Mouse (Mus musculus) liver, adult 2 months (tissue): ENCODE results near the gene Olfr267. TPM values are rescaled to one million over a fixed set of nuclear protein-coding genes. Genes with fewer than 3 reads are reported as not detected.

ENCODE experiments used
- DNase-seq: peaks from one replicate; pipeline ENCODE4 v3.0.0-alpha.2; 2011; ENCODE audit warnings: low read depth, low spot score; ENCODE audit errors: extremely low read depth
- H3K27ac ChIP-seq: fragments of 200-500 bp; replicated peaks from 2 replicates; pipeline ENCODE4 v1.5.1; 2012; ENCODE audit warnings: low read depth, mild to moderate bottlenecking, control low read depth, inconsistent platforms, low read length; ENCODE audit not compliant: insufficient read depth
- H3K27me3 ChIP-seq: fragments of 200-500 bp; 2 replicates; pipeline ENCODE4 v1.6.1; 2012; ENCODE audit warnings: mild to moderate bottlenecking, moderate library complexity, low read length, inconsistent platforms; ENCODE audit not compliant: control insufficient read depth, insufficient read depth
- H3K36me3 ChIP-seq: fragments of 200-500 bp; 2 replicates; pipeline ENCODE4 v1.6.1; 2012; ENCODE audit warnings: low read length, inconsistent platforms; ENCODE audit not compliant: control insufficient read depth, insufficient read depth
- H3K4me1 ChIP-seq: fragments of 200-500 bp; 2 replicates; pipeline ENCODE4 v1.6.1; 2011; ENCODE audit warnings: low read length; ENCODE audit not compliant: control insufficient read depth, insufficient read depth
- H3K4me3 ChIP-seq: fragments of 200-500 bp; 2 replicates; pipeline ENCODE4 v1.5.1; 2011; ENCODE audit warnings: low read depth, mild to moderate bottlenecking, control low read depth, low read length, moderate library complexity; ENCODE audit not compliant: insufficient read depth
- H3K79me2 ChIP-seq: fragments of 200-500 bp; 2 replicates; pipeline ENCODE4 v1.6.1; 2012; ENCODE audit warnings: inconsistent platforms, mild to moderate bottlenecking, low read length, moderate library complexity; ENCODE audit not compliant: control insufficient read depth, insufficient read depth
- H3K9ac ChIP-seq: fragments of 200-500 bp; 2 replicates; pipeline ENCODE4 v1.6.1; 2012; ENCODE audit warnings: low read depth, mild to moderate bottlenecking, control low read depth, inconsistent platforms, low read length
- CTCF ChIP-seq: fragments of 200-500 bp; IDR thresholded peaks from 2 replicates; pipeline ENCODE4 v1.5.1; 2011; ENCODE audit warnings: low read depth, low read length, control low read depth
- POLR2A ChIP-seq: fragments of 200-500 bp; IDR thresholded peaks from 2 replicates; pipeline ENCODE4 v1.6.1; 2011; ENCODE audit warnings: low read length, control low read depth; ENCODE audit not compliant: insufficient read depth; ENCODE audit errors: extremely low read depth
- WGBS: fragments of 180-500 bp; shearing (Covaris S2); methylation state at CpG from one replicate; pipeline ENCODE4 v1.1.7; 2018; 5-methylcytosine and 5-hydroxymethylcytosine counted together
- polyA plus RNA-seq: library from polyadenylated mRNA; depleted of rRNA; stranded (reverse); fragments of >200 nt; gene quantifications from 2 replicates; pipeline ENCODE4 v1.2.3, GENCODE M21; 2012; rRNA removed
- total RNA-seq: library from RNA; depleted of rRNA; stranded (reverse); fragments of >200 nt; gene quantifications from 2 replicates; pipeline ENCODE4 v1.2.3, GENCODE M21; 2014; rRNA removed

Olfr267 gene
- total and polyA plus RNA-seq, 2 experiments, result not detected

- Histone ChIP-seq H3K4me3 (no peak overlapping the region), H3K9ac (no peak overlapping the region), H3K79me2 (no peaks in the 10 kb centered on the region), H3K36me3 (no peaks in the 10 kb centered on the region), H3K27ac (no peak overlapping the region), H3K27me3 (no peaks in the 10 kb centered on the region), H3K4me1 (no peaks in the 10 kb centered on the region)
- 64% methylated on average over 10 of the region's 10 CpGs for WGBS
- TF ChIP-seq POLR2A (no peak), CTCF (no peak)
- peak; percentile 6 for DNase-seq
Measured at GRCm38 (mm10) chr4:58749101-58749500, 38.4 kb downstream of the Olfr267 start.

- H3K27me3 ChIP-seq, result no peaks in the 10 kb centered on the region
- H3K9ac ChIP-seq, result no peak overlapping the region
- H3K36me3 ChIP-seq, result no peaks in the 10 kb centered on the region
- 57% methylated on average over 7 of the region's 7 CpGs for WGBS
- no peak overlapping the region for H3K4me3 ChIP-seq
- DNase-seq, result no peak
- H3K79me2 ChIP-seq, result no peaks in the 10 kb centered on the region
- no peak overlapping the region for H3K27ac ChIP-seq
- TF ChIP-seq CTCF (no peak), POLR2A (no peak)
- H3K4me1 ChIP-seq, result no peaks in the 10 kb centered on the region
Measured at GRCm38 (mm10) chr4:58745583-58746222, 41.8 kb downstream of the Olfr267 start.

GRCm38 (mm10) chr4:58736867-58737633, 50.5 kb downstream of the Olfr267 start:
- H3K36me3 ChIP-seq, result no peaks in the 10 kb centered on the region
- H3K9ac ChIP-seq, result no peak overlapping the region
- no peak for DNase-seq
- no peak overlapping the region for H3K27ac ChIP-seq
- 82% methylated on average over 18 of the region's 18 CpGs for WGBS
- no peaks in the 10 kb centered on the region for H3K27me3 ChIP-seq
- TF ChIP-seq POLR2A, result no peak
- no peak for TF ChIP-seq CTCF
- H3K4me3 ChIP-seq, result no peak overlapping the region
- H3K79me2 ChIP-seq, result no peaks in the 10 kb centered on the region
- H3K4me1 ChIP-seq, result no peaks in the 10 kb centered on the region

Other genes with a start within 250 kb of the Olfr267 start
- 0.83 and 0.94 TPM in 2 replicates for gene Lpar1, start 233.8 kb downstream of the Olfr267 start, total RNA-seq
- gene Lpar1, start 233.8 kb downstream of the Olfr267 start, polyA plus RNA-seq, result 0.63 and 0.89 TPM in 2 replicates
- gene Ecpas, start 125.0 kb upstream of the Olfr267 start, total RNA-seq, result 53.3 and 56.9 TPM in 2 replicates
- gene Ecpas, start 125.0 kb upstream of the Olfr267 start, polyA plus RNA-seq, result 10.8 and 12.2 TPM in 2 replicates
- gene Zkscan16, start 155.9 kb upstream of the Olfr267 start, total RNA-seq, result not detected in 2 replicates
- not detected in 2 replicates for gene Zkscan16, start 155.9 kb upstream of the Olfr267 start, polyA plus RNA-seq
- gene Ptgr1, start 199.4 kb upstream of the Olfr267 start, total RNA-seq, result 3.2 and 4.1 TPM in 2 replicates
- gene Ptgr1, start 199.4 kb upstream of the Olfr267 start, polyA plus RNA-seq, result 0.76 and 1.4 TPM in 2 replicates
- gene Dnajc25, start 207.3 kb upstream of the Olfr267 start, total RNA-seq, result 10.8 and 11.8 TPM in 2 replicates
- gene Dnajc25, start 207.3 kb upstream of the Olfr267 start, polyA plus RNA-seq, result 7.5 and 7.9 TPM in 2 replicates
- 0.60 TPM in 1 of 2 replicates, not detected in the other for gene Gm20503, start 215.5 kb upstream of the Olfr267 start, total RNA-seq
- not detected in 2 replicates for gene Gm20503, start 215.5 kb upstream of the Olfr267 start, polyA plus RNA-seq
- 10.1 and 14.7 TPM in 2 replicates for gene Gng10, start 247.4 kb upstream of the Olfr267 start, total RNA-seq
- gene Gng10, start 247.4 kb upstream of the Olfr267 start, polyA plus RNA-seq, result 5.5 and 6.0 TPM in 2 replicates